ENCODE assay signal across 8 mouse cellular contexts in the genomic region with DNA sequence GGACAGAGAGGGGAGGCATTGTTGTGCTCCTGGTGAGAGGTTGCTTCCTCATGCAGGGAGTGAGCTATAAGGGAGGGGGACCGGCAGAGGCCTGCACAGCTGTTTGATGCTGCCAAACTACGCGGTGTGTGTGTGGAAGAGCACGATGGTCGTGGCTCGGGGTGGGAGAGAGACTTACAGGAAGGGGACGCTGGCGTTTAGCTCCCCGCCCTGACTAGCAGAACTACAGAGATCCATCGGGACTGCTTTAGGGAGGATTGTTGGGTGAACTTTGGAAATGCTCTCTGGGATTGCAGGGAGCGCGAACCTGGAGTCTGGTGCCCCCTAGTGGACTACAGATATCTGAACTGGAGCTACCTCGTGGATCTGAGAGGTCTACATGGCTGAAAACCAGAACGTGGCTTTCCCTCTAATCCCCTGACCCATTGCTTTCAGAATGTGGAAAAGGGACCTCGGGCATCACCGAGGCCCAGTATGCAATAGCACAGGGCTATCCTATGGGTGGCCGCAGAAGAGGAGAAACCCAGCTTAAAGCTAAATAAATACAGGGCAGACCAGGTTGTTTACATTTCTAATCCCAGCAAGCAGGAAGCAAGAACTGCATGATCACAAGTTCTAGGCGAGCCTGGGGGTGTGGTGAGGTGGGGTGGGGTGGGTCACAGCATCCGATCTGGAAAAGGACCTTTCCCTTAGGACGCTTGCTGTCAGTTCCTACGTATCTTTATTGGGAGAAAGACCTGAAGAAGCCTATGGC. TPM values are rescaled to one million over a fixed set of nuclear protein-coding genes. Genes with fewer than 3 reads are reported as not detected.
DNase-seq lines count a peak whose midpoint lies in the region; ATAC-seq lines count a peak whose summit lies in the region.

No protein-coding gene starts in this region.

- H3K9ac ChIP-seq in midbrain, embryonic 11.5 days (ENCODE audit: low read length), result peak overlapping the region; percentile 49; the same call in 1 of the 2 replicates

- peak; percentile 67 for ATAC-seq in inflammation-experienced regulatory T-cells, adult 6 months
- ATAC-seq in midbrain, embryonic 11.5 days (ENCODE audit: low FRiP score), result peak; percentile 81

- H3K4me2 ChIP-seq in midbrain, embryonic 11.5 days, result peak overlapping the region; percentile 45

- DNase-seq in urinary bladder, adult 18-20 months (ENCODE audit: low spot score in 2 of 2), result peak; percentile 11 to 15
- no peak for DNase-seq in urinary bladder, adult 2 months (ENCODE audit: low spot score)
- peak; percentile 78 for DNase-seq in embryo, embryonic 10.5 days (ENCODE audit: low spot score)
- DNase-seq in gastrocnemius, postnatal 25 days, result peak; percentile 22
- DNase-seq in limb, embryonic 10.5 days (ENCODE audit: low spot score), result peak; percentile 63
- DNase-seq in midbrain, embryonic 11.5 days (ENCODE audit: low spot score, missing footprints), result peak; percentile 90
- peak; percentile 20 to 42 for DNase-seq in spleen, postnatal 10 days (ENCODE audit: low spot score in 2 of 2)

- H3K4me3 ChIP-seq in limb, embryonic 10.5 days, result peak overlapping the region; percentile 42
- peak overlapping the region; percentile 18; the same call in 1 of the 2 replicates for H3K4me3 ChIP-seq in midbrain, embryonic 11.5 days (ENCODE audit: low read depth, low read length)

- WGBS in limb, embryonic 10.5 days, result 19% methylated on average over 21 of the region's 21 CpGs
- 24% methylated on average over 21 of the region's 21 CpGs for WGBS in midbrain, embryonic 11.5 days

- peak overlapping the region; percentile 71; the same call in 1 of the 2 replicates for H3K27ac ChIP-seq in limb, embryonic 10.5 days
- no peak overlapping the region for H3K27ac ChIP-seq in midbrain, embryonic 11.5 days (ENCODE audit: low read depth, low read length)

- no peaks in the 10 kb centered on the region for H3K9me3 ChIP-seq in limb, embryonic 10.5 days (replicated peaks)
- no peaks in the 10 kb centered on the region for H3K9me3 ChIP-seq in midbrain, embryonic 11.5 days (ENCODE audit: control insufficient read depth, low read length)

- no peaks in the 10 kb centered on the region for H3K4me1 ChIP-seq in limb, embryonic 10.5 days
- H3K4me1 ChIP-seq in midbrain, embryonic 11.5 days (ENCODE audit: control insufficient read depth, insufficient read depth, low read length), result no peaks in the 10 kb centered on the region

- H3K27me3 ChIP-seq in limb, embryonic 10.5 days (ENCODE audit: low read depth, poor library complexity, severe bottlenecking), result peaks cover 72% of the 10 kb centered on the region
- H3K27me3 ChIP-seq in midbrain, embryonic 11.5 days (ENCODE audit: control insufficient read depth, insufficient read depth, low read length), result no peaks in the 10 kb centered on the region

- H3K36me3 ChIP-seq in limb, embryonic 10.5 days, result no peaks in the 10 kb centered on the region
- H3K36me3 ChIP-seq in midbrain, embryonic 11.5 days (ENCODE audit: control insufficient read depth, insufficient read depth, low read length), result no peaks in the 10 kb centered on the region

RNA-seq across cellular contexts. Expression of a gene that starts 57.2 kb away (rescaled TPM):
- polyA plus RNA-seq in urinary bladder, adult 2 months (2012; rRNA removed), result not detected in 2 replicates
- not detected for total RNA-seq in gastrocnemius, postnatal 25 days (2021)
- not detected for polyA plus RNA-seq in inflammation-experienced regulatory T-cells, adult 6 months (2017; shearing (Covaris generic))
- polyA plus RNA-seq in limb, embryonic 10.5 days (2016; fragmentation: Nextera tagmentation; extraction: Ambion mirVana), result not detected in 2 replicates
- 0.07 TPM in 1 of 2 replicates, not detected in the other for polyA plus RNA-seq in midbrain, embryonic 11.5 days (2014; fragmentation: Nextera tagmentation; extraction: Ambion mirVana)
